Mouse (Mus musculus): ENCODE data around the gene Cdk4. TPM values are rescaled to one million over a fixed set of nuclear protein-coding genes. Genes with fewer than 3 reads are reported as not detected.

Cdk4 gene
- total RNA-seq, 2 experiments from 2014 or later: 33.5 to 40.5 TPM

DNA sequence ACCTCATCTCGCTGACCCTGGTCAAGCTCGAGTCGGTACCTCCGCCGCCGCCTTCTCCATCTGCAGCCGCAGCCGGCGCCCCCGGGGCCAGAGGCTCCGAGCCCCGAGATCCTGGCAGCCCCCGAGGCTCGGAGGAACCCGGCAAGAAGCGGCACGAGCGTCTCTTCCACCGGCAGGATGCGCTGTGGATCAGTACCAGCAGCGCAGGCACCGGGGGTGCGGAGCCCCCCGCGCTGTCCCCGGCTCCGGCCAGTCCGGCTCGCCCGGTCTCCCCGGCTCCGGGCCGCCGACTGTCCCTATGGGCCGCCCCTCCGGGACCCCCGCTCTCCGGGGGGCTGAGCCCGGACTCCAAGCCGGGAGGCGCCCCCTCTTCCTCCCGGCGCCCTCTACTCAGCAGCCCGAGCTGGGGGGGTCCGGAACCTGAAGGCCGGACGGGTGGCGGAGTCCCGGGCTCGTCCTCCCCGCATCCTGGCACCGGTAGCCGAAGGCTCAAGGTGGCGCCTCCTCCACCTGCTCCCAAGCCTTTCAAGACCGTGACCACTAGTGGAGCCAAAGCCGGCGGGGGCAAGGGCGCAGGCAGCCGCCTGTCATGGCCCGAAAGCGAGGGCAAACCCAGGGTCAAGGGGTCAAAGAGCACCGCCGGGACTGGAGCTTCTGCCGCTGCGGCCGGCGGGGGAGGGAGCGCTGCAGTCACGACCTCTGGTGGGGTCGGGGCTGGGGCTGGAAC, 16.5 kb downstream of the Cdk4 start:
- DNase-seq: no peak
- Histone ChIP-seq H3K27ac (peak overlapping the region; percentile 58), H3K4me3 (peak overlapping the region; percentile 71)
- peak; percentile 46 for TF ChIP-seq CTCF (IDR thresholded peaks at IDR 0.05)
- intact Hi-C loops (cut with DNase I): loop anchor here (10.0 kb wide), 1 partner anchor 595 kb away; no protein-coding TSS in a partner anchor

DNA sequence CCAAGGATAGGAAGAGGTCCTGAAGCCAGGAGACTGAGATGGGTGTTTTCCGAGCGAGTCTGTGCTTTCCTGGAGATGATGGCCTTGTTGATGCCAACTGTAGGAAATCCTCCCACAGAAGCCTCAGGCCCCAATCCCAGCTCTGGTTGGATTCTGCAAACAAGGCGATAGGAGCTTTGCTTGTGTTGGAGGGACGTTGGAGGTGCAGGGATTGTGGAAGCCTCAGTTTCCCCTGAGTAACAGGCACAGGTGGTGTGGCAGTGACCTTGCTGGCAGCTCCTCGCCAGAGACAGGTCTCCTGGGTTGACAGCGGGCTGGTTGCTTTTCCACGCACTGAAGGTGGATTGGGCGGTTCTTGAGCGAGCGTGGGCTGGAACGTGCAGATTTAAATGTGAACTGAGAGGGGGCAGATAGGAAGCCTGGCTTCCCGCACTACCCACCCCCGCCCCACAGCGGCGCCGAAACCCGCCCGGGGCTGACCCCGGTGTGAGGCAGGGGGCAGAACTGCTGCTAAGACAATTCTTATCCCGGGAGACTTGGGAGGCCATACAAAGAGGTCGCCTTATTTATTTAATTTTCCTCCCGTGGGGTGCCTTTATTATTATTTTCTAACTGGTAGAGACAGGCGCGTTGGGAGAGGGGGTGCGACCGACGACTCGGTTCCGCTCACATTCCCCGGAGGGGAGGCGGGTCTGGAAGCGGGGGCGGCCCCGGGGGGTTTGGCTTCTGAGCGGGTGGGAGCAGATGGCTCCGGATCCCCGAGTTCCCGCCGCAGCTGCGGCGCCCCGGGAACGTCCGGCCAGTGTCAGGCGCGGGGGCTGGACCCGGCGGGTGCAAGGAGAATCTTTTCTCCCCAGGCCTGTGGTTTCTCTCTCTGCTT, 17.8 kb downstream of the Cdk4 start:
- TF ChIP-seq CTCF (IDR thresholded peaks at IDR 0.05): no peak
- peak overlapping the region; percentile 58 for H3K27ac ChIP-seq
- peak overlapping the region; percentile 71 for H3K4me3 ChIP-seq
- intact Hi-C loops (cut with DNase I): no loop called here
- peak; percentile 65 for DNase-seq

DNA sequence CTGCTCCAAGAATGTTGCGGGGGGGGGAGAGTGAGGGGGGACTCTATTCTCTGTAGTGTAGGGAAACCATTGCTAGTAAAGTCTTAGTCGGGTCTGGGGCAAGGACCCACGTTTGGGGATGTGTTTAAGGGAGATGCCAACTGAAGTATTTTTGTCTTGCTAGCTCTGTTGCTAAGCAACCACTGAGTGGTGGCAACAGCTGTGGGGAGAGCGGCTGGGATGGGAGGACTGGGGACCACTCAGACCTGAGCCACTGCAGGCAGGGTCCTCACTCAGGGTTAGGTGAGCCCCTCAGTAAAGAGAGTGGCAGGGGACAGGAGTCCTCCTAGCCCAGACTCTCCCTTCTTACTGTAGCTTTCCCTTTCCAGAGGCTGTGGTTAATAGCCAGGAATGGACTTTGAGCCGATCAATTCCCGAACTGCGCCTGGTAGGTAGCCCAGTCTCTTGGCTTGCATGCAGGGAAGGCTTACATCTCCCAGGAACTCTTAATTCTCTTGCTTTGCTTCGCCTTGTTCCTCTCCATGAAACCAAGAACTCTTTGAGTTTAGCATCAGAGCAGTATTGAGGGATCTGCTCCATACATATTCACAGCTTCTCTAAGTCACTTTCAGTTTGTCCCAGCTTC, 18.8 kb downstream of the Cdk4 start:
- H3K27ac ChIP-seq: peak overlapping the region; percentile 58
- peak; percentile 32 for DNase-seq
- TF ChIP-seq CTCF (IDR thresholded peaks at IDR 0.05): no peak
- intact Hi-C loops (cut with DNase I): no loop called here
- peak overlapping the region; percentile 71 for H3K4me3 ChIP-seq

DNA sequence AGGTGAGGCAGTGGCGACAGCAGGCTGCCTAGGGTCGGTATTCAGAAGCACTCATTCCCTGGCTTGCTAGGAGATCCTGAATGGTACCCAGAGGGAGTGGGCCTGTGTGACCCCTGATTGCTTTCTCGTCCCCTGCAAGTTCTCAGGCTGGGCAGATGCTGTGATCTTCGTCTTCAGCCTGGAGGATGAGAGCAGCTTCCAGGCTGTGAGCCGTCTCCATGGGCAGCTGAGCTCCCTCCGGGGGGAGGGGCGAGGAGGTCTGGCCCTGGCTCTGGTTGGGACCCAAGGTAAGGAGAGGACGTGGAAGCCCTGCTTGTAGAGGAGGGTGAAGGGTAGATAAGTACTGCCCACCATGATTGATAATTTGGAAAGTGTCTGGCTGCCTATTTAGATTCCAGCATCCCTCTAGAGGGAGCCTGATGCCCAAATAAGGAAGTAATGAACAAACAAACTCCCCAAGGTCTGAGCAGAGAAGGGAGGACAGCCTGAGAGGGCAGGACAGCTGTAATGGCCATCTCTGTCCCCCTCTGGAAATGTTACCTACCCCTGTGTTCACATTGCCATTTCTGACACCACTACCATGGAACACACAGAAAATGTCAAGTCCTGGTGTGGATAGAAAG, 20.1 kb downstream of the Cdk4 start:
- intact Hi-C loops (cut with DNase I): no loop called here
- Histone ChIP-seq H3K4me3 (no peak overlapping the region), H3K27ac (peak overlapping the region; percentile 31; the same call in 1 of the 2 replicates)
- DNase-seq: peak; percentile 13
- no peak for TF ChIP-seq CTCF (IDR thresholded peaks at IDR 0.05)

DNA sequence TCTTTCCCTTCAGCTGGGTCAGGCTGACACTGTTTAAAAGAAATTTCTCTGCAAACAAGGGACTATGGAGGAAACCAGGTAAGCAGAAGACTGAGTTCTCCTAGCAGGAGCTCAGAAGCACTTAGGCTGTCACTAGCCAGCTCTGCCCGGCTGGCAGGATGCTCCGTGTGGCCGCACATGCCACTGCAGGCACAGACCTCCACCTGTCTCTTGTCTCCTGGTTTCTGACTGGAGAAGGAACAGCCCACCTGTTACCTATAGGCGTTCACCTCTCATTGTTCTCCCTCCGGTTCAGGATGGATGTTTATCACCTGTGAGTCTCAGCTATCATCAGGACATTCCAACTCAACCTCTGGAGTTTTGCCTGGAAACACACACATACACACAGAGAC, 20.6 kb downstream of the Cdk4 start:
- intact Hi-C loops (cut with DNase I): no loop called here
- H3K4me3 ChIP-seq: no peak overlapping the region
- DNase-seq: peak; percentile 13
- TF ChIP-seq CTCF (IDR thresholded peaks at IDR 0.05): no peak
- no peak overlapping the region; the same call in 1 of the 2 replicates for H3K27ac ChIP-seq

DNA sequence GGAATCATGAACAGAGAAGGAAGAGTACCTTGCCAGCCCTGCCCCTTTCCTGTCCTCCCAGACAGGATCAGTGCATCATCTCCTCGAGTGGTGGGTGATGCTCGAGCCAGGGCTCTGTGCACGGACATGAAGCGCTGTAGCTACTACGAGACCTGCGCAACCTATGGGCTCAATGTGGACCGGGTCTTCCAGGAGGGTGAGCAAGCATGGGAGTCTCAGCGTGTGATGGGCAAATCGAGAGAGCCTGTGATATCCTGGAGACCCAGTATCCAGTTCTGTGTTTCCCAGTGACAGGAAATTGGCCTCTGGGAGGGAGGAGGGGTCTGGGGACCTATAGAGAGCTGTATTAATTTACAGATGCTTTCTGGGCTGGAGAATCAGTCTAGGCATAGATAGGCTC, 21.7 kb downstream of the Cdk4 start:
- Histone ChIP-seq H3K4me3 (no peak overlapping the region), H3K27ac (no peak overlapping the region)
- intact Hi-C loops (cut with DNase I): no loop called here
- TF ChIP-seq CTCF (IDR thresholded peaks at IDR 0.05): no peak
- DNase-seq: peak; percentile 16

DNA sequence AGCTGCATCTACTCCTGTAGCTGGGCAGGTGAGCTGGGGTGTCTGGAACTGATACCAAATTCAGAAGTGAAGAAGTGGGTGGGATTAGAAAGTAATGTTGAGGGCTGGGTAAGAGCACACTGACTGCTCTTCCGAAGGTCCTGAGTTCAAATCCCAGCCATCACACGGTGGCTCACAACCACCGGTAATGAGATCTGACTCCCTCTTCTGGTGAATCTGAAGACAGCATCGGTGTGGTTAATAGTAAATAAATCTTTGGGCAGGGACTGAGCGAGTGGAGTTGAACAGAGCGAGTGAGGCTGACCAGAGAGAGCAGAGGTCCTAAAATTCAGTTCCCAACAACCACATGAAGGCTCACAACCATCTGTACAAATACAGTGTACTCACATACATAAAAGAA, 22.3 kb downstream of the Cdk4 start:
- no peak overlapping the region for H3K27ac ChIP-seq
- H3K4me3 ChIP-seq: no peak overlapping the region
- no peak for TF ChIP-seq CTCF (IDR thresholded peaks at IDR 0.05)
- intact Hi-C loops (cut with DNase I): no loop called here
- DNase-seq: no peak

DNA sequence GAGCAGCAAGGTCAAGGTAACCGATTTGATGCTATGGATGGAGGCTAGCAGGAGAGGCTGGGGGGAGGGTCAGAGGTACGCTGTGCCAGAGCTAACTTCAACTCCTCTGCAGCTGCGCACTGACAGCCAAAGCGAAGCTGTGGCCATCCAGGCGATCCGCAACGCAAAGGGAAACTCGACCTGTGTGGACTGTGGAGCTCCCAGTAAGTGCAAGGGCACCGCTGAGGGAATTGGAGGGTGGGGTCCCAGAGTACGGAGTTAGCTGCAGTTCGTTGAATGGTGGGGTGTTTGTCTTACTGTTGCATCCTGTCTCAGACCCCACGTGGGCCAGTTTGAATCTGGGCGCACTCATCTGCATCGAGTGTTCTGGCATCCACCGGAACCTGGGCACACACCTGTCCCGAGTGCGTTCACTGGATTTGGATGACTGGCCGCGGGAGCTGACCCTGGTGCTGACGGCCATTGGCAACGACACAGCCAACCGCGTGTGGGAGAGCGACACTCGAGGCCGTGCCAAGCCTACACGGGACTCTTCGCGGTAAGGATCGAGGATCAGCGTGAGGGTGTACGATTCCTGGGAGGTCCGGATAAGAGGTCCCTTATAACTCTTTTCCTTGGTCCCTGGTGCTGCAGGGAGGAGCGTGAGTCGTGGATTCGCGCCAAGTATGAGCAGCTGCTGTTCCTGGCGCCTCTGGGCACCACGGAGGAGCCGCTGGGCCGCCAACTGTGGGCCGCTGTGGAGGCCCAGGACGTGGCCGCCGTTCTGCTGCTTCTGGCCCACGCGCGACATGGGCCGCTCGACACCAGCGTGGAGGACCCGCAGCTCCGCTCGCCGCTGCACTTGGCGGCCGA, 27.5 kb downstream of the Cdk4 start:
- peak; percentile 74 for DNase-seq
- no peak for TF ChIP-seq CTCF (IDR thresholded peaks at IDR 0.05)
- Histone ChIP-seq H3K27ac (no peak overlapping the region), H3K4me3 (peak overlapping the region; percentile 59)
- intact Hi-C loops (cut with DNase I): no loop called here

DNA sequence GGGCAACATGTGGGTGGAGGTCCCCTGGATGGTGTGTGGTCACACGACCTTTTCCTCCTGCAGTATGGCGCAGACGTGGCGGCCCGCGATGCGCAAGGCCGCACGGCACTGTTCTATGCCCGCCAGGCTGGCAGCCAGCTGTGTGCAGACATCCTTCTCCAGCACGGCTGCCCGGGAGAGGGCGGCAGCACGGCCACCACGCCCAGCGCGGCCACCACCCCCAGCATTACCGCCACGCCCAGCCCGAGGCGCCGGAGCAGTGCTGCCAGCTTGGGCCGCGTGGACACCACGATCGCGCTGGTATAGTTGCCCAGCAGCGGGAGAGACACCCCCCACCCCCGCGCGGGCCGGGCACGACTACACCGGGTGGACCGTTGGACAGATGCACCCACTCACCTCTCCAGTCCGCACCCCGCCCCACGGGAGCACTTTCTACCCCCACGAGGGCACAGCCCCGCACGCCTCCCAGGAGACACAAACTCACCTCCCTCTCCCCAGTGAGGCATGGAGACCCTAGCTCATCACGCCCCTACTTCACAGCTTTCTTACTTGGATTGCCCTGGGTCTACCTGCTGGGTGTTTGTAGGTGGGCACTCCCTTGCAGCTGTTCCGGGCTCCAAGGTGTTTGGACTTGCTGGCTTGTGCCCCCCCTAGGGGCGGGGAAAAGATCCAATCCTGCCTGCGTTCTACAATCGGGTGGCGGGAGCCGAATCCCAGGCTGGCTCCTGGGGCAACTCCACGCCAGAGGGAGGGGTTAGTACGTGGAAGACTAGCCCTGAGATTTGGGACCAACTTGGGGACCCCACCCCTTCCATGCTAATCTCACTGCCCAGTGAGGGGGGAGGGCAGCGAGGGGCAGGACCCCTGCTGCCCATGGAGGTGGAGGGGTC, 28.4 kb downstream of the Cdk4 start:
- Histone ChIP-seq H3K4me3 (peak overlapping the region; percentile 59), H3K27ac (no peak overlapping the region)
- TF ChIP-seq CTCF (IDR thresholded peaks at IDR 0.05): no peak
- intact Hi-C loops (cut with DNase I): no loop called here
- peak; percentile 63 for DNase-seq

DNA sequence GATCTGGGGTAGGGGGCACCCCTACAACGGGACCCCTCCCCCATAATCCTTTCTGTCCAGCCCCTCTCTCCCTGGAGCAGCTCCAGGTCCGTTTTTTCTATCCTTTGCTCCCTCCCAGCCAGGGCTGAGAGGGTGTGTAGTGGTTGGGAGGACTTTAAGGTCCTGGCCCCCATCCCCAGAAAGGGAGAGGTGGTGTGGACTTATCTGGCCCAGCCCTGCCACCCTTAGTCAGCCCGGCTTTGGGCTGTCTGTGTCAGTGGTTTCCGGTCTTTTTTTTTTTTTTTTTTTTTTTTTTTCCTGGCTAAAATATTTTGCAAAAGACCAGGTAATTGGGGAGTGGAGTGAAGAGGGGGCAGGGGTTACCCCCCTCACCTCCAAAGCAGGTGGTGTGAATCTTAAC, 29.4 kb downstream of the Cdk4 start:
- intact Hi-C loops (cut with DNase I): no loop called here
- TF ChIP-seq CTCF (IDR thresholded peaks at IDR 0.05): no peak
- no peak for DNase-seq

DNA sequence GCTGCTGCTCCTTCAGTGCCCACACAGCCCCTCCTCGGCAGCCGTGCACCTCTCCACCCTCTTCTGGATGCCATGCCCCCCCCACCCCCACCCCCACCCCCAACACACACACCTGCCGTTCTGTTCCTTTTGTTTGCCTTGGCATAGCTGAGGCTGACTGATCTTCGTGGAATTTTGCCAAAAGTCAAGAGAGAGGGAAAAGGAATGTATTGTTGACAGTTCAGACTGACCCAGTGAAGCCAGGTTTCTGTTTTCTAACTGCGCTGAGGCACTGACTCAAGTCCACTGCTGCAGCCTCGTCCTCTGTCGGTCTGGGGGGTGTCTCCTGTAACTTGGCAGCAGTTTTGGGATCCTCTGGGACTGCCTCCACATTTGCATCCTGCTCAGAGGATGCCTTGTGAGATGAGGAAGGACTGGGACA, 31.1 kb downstream of the Cdk4 start:
- Histone ChIP-seq H3K27ac (no peak overlapping the region), H3K4me3 (no peak overlapping the region)
- intact Hi-C loops (cut with DNase I): no loop called here
- TF ChIP-seq CTCF (IDR thresholded peaks at IDR 0.05): no peak
- DNase-seq: no peak

More for the DNA sequence above, 29.4 kb downstream of the Cdk4 start:
- no peak overlapping the region for H3K27ac ChIP-seq
- no peak overlapping the region for H3K4me3 ChIP-seq
